Mouse (Mus musculus): ENCODE results near the gene B3gat3. TPM values are rescaled to one million over a fixed set of nuclear protein-coding genes. Genes with fewer than 3 reads are reported as not detected.

Gene B3gat3
- polyA plus RNA-seq, 1 experiment from 2014 or later, result 48.6 TPM

GRCm38 (mm10) chr19:8950190-8950589 is 30.0 kb downstream of the B3gat3 start:
- no peaks in the 10 kb centered on the region for H3K27me3 ChIP-seq
- H3K27ac ChIP-seq, result no peak overlapping the region
- 85% methylated on average over 5 of the region's 5 CpGs for WGBS
- peaks cover 27% of the 10 kb centered on the region for H3K4me1 ChIP-seq
- peaks cover 70% of the 10 kb centered on the region for H3K36me3 ChIP-seq
- no peak overlapping the region for H3K4me2 ChIP-seq
- H3K9me3 ChIP-seq, result no peaks in the 10 kb centered on the region
- H3K4me3 ChIP-seq, result no peak overlapping the region
- H3K9ac ChIP-seq, result no peak overlapping the region
- no peak for ATAC-seq (ENCODE audit: insufficient number of reproducible peaks, low FRiP score, low TSS enrichment, low read depth)

- H3K27me3 ChIP-seq, result no peaks in the 10 kb centered on the region
- 0 out of 2 replicates have a peak overlapping the region, but pooled peaks have one; percentile 73 for H3K4me2 ChIP-seq
- no peak for ATAC-seq (ENCODE audit: insufficient number of reproducible peaks, low FRiP score, low TSS enrichment, low read depth)
- H3K36me3 ChIP-seq, result peaks cover 63% of the 10 kb centered on the region
- WGBS, result 87% methylated on average over 9 of the region's 9 CpGs
- no peaks in the 10 kb centered on the region for H3K9me3 ChIP-seq
- H3K4me3 ChIP-seq, result no peak overlapping the region
- peaks cover 26% of the 10 kb centered on the region for H3K4me1 ChIP-seq
- peak overlapping the region; percentile 38; the same call in 1 of the 2 replicates for H3K27ac ChIP-seq
- H3K9ac ChIP-seq, result 0 out of 2 replicates have a peak overlapping the region, but pooled peaks have one; percentile 0
Observed at GRCm38 (mm10) chr19:8952241-8952640, 32.1 kb downstream of the B3gat3 start.

GRCm38 (mm10) chr19:8953135-8954039 is 33.2 kb downstream of the B3gat3 start, which contains the start of gene Tut1:
Gene Tut1, plus strand, starts transcription at chr19:8953847.
- peak within 1 kb of the TSS; percentile 73 for H3K4me2 ChIP-seq
- ATAC-seq (ENCODE audit: insufficient number of reproducible peaks, low FRiP score, low TSS enrichment, low read depth), result peak; percentile 91
- H3K36me3 ChIP-seq, result peaks cover 60% of the 10 kb centered on the region
- WGBS, result 2% methylated on average over 46 of the region's 46 CpGs
- H3K27me3 ChIP-seq, result no peaks in the 10 kb centered on the region
- H3K4me1 ChIP-seq, result peaks cover 26% of the 10 kb centered on the region
- H3K27ac ChIP-seq, result peak within 1 kb of the TSS; percentile 83
- peak within 1 kb of the TSS; percentile 56 for H3K9ac ChIP-seq
- H3K4me3 ChIP-seq, result peak within 1 kb of the TSS; percentile 64
- no peaks in the 10 kb centered on the region for H3K9me3 ChIP-seq

- Histone ChIP-seq H3K27me3 (no peaks in the 10 kb centered on the region), H3K36me3 (peaks cover 60% of the 10 kb centered on the region), H3K4me3 (peak overlapping the region; percentile 64), H3K27ac (peak overlapping the region; percentile 81), H3K4me1 (peaks cover 26% of the 10 kb centered on the region), H3K9ac (peak overlapping the region; percentile 56), H3K4me2 (peak overlapping the region; percentile 70), H3K9me3 (no peaks in the 10 kb centered on the region)
- no peak for ATAC-seq (ENCODE audit: insufficient number of reproducible peaks, low FRiP score, low TSS enrichment, low read depth)
- 9% methylated on average over 9 of the region's 9 CpGs for WGBS
Observed at GRCm38 (mm10) chr19:8954171-8954570, 34.0 kb downstream of the B3gat3 start.

GRCm38 (mm10) chr19:8962256-8962655 is 42.1 kb downstream of the B3gat3 start:
- H3K27me3 ChIP-seq, result no peaks in the 10 kb centered on the region
- peaks cover 80% of the 10 kb centered on the region for H3K36me3 ChIP-seq
- H3K9ac ChIP-seq, result no peak overlapping the region
- no peak overlapping the region for H3K27ac ChIP-seq
- ATAC-seq (ENCODE audit: insufficient number of reproducible peaks, low FRiP score, low TSS enrichment, low read depth), result no peak
- H3K4me2 ChIP-seq, result no peak overlapping the region
- WGBS, result 93% methylated on average over 2 of the region's 2 CpGs
- H3K9me3 ChIP-seq, result no peaks in the 10 kb centered on the region
- no peak overlapping the region for H3K4me3 ChIP-seq
- H3K4me1 ChIP-seq, result peaks cover 9% of the 10 kb centered on the region

GRCm38 (mm10) chr19:8965075-8965474 is 44.9 kb downstream of the B3gat3 start:
- peaks cover 71% of the 10 kb centered on the region for H3K36me3 ChIP-seq
- H3K27ac ChIP-seq, result peak overlapping the region; percentile 96; the same call in 1 of the 2 replicates
- peaks cover 17% of the 10 kb centered on the region for H3K4me1 ChIP-seq
- H3K4me3 ChIP-seq, result 0 out of 2 replicates have a peak overlapping the region, but pooled peaks have one; percentile 0
- no peak overlapping the region for H3K4me2 ChIP-seq
- no peaks in the 10 kb centered on the region for H3K9me3 ChIP-seq
- no peaks in the 10 kb centered on the region for H3K27me3 ChIP-seq
- ATAC-seq (ENCODE audit: insufficient number of reproducible peaks, low FRiP score, low TSS enrichment, low read depth), result no peak
- WGBS, result 91% methylated on average over 11 of the region's 11 CpGs
- H3K9ac ChIP-seq, result no peak overlapping the region

- H3K9me3 ChIP-seq, result no peaks in the 10 kb centered on the region
- WGBS, result 70% methylated on average over 8 of the region's 8 CpGs
Observed at GRCm38 (mm10) chr19:8965771-8966170, 45.6 kb downstream of the B3gat3 start.

GRCm38 (mm10) chr19:8966198-8966589 is 46.0 kb downstream of the B3gat3 start:
- H3K4me1 ChIP-seq, result peaks cover 17% of the 10 kb centered on the region
- H3K27me3 ChIP-seq, result no peaks in the 10 kb centered on the region
- H3K4me2 ChIP-seq, result peak overlapping the region; percentile 61
- no peak for ATAC-seq (ENCODE audit: insufficient number of reproducible peaks, low FRiP score, low TSS enrichment, low read depth)
- WGBS, result 29% methylated on average over 5 of the region's 5 CpGs
- peak overlapping the region; percentile 57 for H3K9ac ChIP-seq
- peak overlapping the region; percentile 75 for H3K4me3 ChIP-seq
- H3K27ac ChIP-seq, result peak overlapping the region; percentile 96
- no peaks in the 10 kb centered on the region for H3K9me3 ChIP-seq
- H3K36me3 ChIP-seq, result peaks cover 71% of the 10 kb centered on the region

More at GRCm38 (mm10) chr19:8965771-8966170, 45.6 kb downstream of the B3gat3 start:
- no peak for ATAC-seq (ENCODE audit: insufficient number of reproducible peaks, low FRiP score, low TSS enrichment, low read depth)
- Histone ChIP-seq H3K4me1 (peaks cover 17% of the 10 kb centered on the region), H3K4me2 (peak overlapping the region; percentile 61), H3K4me3 (peak overlapping the region; percentile 75), H3K36me3 (peaks cover 71% of the 10 kb centered on the region), H3K27ac (peak overlapping the region; percentile 96), H3K27me3 (no peaks in the 10 kb centered on the region), H3K9ac (peak overlapping the region; percentile 57; the same call in 1 of the 2 replicates)

- under 1% methylated on average over 52 of the region's 52 CpGs for WGBS
- ATAC-seq (ENCODE audit: insufficient number of reproducible peaks, low FRiP score, low TSS enrichment, low read depth), result peak; percentile 100
- Histone ChIP-seq H3K4me1 (peaks cover 17% of the 10 kb centered on the region), H3K4me3 (peak within 1 kb of the TSS; percentile 75), H3K9me3 (no peaks in the 10 kb centered on the region), H3K27ac (peak within 1 kb of the TSS; percentile 96), H3K9ac (peak within 1 kb of the TSS; percentile 92), H3K27me3 (no peaks in the 10 kb centered on the region), H3K36me3 (peaks cover 71% of the 10 kb centered on the region), H3K4me2 (peak within 1 kb of the TSS; percentile 61)
Observed at GRCm38 (mm10) chr19:8966590-8967372, 46.6 kb downstream of the B3gat3 start, which contains the start of gene Eef1g. Gene Eef1g, plus strand, starts transcription at chr19:8967041.

- no peak for ATAC-seq (ENCODE audit: insufficient number of reproducible peaks, low FRiP score, low TSS enrichment, low read depth)
- WGBS, result 0% methylated on average over 8 of the region's 8 CpGs
- peaks cover 17% of the 10 kb centered on the region for H3K4me1 ChIP-seq
- H3K9me3 ChIP-seq, result no peaks in the 10 kb centered on the region
- H3K4me3 ChIP-seq, result peak overlapping the region; percentile 75
- peak overlapping the region; percentile 61 for H3K4me2 ChIP-seq
- H3K27ac ChIP-seq, result peak overlapping the region; percentile 87
- peaks cover 71% of the 10 kb centered on the region for H3K36me3 ChIP-seq
- H3K9ac ChIP-seq, result peak overlapping the region; percentile 92
- H3K27me3 ChIP-seq, result no peaks in the 10 kb centered on the region
Observed at GRCm38 (mm10) chr19:8967373-8967743, 47.2 kb downstream of the B3gat3 start.

- peak overlapping the region; percentile 75 for H3K4me3 ChIP-seq
- H3K9ac ChIP-seq, result peak overlapping the region; percentile 92
- peak overlapping the region; percentile 61 for H3K4me2 ChIP-seq
- peak overlapping the region; percentile 87 for H3K27ac ChIP-seq
- H3K4me1 ChIP-seq, result peaks cover 17% of the 10 kb centered on the region
- 4% methylated on average over 9 of the region's 9 CpGs for WGBS
- no peaks in the 10 kb centered on the region for H3K9me3 ChIP-seq
- no peak for ATAC-seq (ENCODE audit: insufficient number of reproducible peaks, low FRiP score, low TSS enrichment, low read depth)
- H3K36me3 ChIP-seq, result peaks cover 71% of the 10 kb centered on the region
- no peaks in the 10 kb centered on the region for H3K27me3 ChIP-seq
Observed at GRCm38 (mm10) chr19:8967893-8968292, 47.7 kb downstream of the B3gat3 start.
